Mouse (Mus musculus): Measurements from ENCODE around the gene Opa1. TPM values are rescaled to one million over a fixed set of nuclear protein-coding genes. Genes with fewer than 3 reads are reported as not detected.

Opa1 gene
- polyA plus RNA-seq, 1 experiment from 2014 or later = 49.6 TPM

GRCm38 (mm10) chr16:29635780-29636179 is 56.6 kb downstream of the Opa1 start:
- no peak overlapping the region for H3K9ac ChIP-seq (ENCODE audit: low read length)
- WGBS = 6% methylated on average over 4 of the region's 4 CpGs
- no peak overlapping the region for H3K27ac ChIP-seq (ENCODE audit: low read depth, low read length)
- DNase-seq (ENCODE audit: low spot score, missing footprints) (no peak), ATAC-seq (ENCODE audit: low FRiP score) (peak; percentile 91)
- H3K9me3 ChIP-seq (ENCODE audit: control insufficient read depth, low read length) = no peaks in the 10 kb centered on the region
- peaks cover 16% of the 10 kb centered on the region for H3K4me1 ChIP-seq (ENCODE audit: control insufficient read depth, insufficient read depth, low read length)
- H3K4me3 ChIP-seq (ENCODE audit: low read depth, low read length) = no peak overlapping the region
- no peak overlapping the region for H3K4me2 ChIP-seq
- H3K27me3 ChIP-seq (ENCODE audit: control insufficient read depth, insufficient read depth, low read length) = peaks cover 34% of the 10 kb centered on the region
- H3K36me3 ChIP-seq (ENCODE audit: control insufficient read depth, insufficient read depth, low read length) = peaks cover 4% of the 10 kb centered on the region; the same call in 1 of the 2 replicates

GRCm38 (mm10) chr16:29642376-29642775 is 63.2 kb downstream of the Opa1 start:
- ATAC-seq (ENCODE audit: low FRiP score) (no peak), DNase-seq (ENCODE audit: low spot score, missing footprints) (no peak)
- H3K27me3 ChIP-seq (ENCODE audit: control insufficient read depth, insufficient read depth, low read length) = peaks cover 22% of the 10 kb centered on the region; the same call in 1 of the 2 replicates

GRCm38 (mm10) chr16:29644871-29645270 is 65.7 kb downstream of the Opa1 start:
- peaks cover 16% of the 10 kb centered on the region; the same call in 1 of the 2 replicates for H3K27me3 ChIP-seq (ENCODE audit: control insufficient read depth, insufficient read depth, low read length)
- H3K4me3 ChIP-seq (ENCODE audit: low read depth, low read length) = no peak overlapping the region
- ATAC-seq (ENCODE audit: low FRiP score) (no peak), DNase-seq (ENCODE audit: low spot score, missing footprints) (no peak)
- H3K36me3 ChIP-seq (ENCODE audit: control insufficient read depth, insufficient read depth, low read length) = no peaks in the 10 kb centered on the region
- no peaks in the 10 kb centered on the region for H3K9me3 ChIP-seq (ENCODE audit: control insufficient read depth, low read length)
- no peak overlapping the region for H3K27ac ChIP-seq (ENCODE audit: low read depth, low read length)
- 85% methylated on average over 3 of the region's 3 CpGs for WGBS
- H3K4me1 ChIP-seq (ENCODE audit: control insufficient read depth, insufficient read depth, low read length) = peaks cover 5% of the 10 kb centered on the region; the same call in 1 of the 2 replicates
- no peak overlapping the region for H3K9ac ChIP-seq (ENCODE audit: low read length)
- H3K4me2 ChIP-seq = no peak overlapping the region

More at GRCm38 (mm10) chr16:29642376-29642775, 63.2 kb downstream of the Opa1 start:
- no peak overlapping the region for H3K27ac ChIP-seq (ENCODE audit: low read depth, low read length)
- H3K4me3 ChIP-seq (ENCODE audit: low read depth, low read length) = no peak overlapping the region
- H3K9ac ChIP-seq (ENCODE audit: low read length) = no peak overlapping the region
- H3K4me2 ChIP-seq = no peak overlapping the region
- H3K4me1 ChIP-seq (ENCODE audit: control insufficient read depth, insufficient read depth, low read length) = peaks cover 13% of the 10 kb centered on the region
- H3K9me3 ChIP-seq (ENCODE audit: control insufficient read depth, low read length) = no peaks in the 10 kb centered on the region
- WGBS = 32% methylated on average over 1 of the region's 1 CpGs
- no peaks in the 10 kb centered on the region for H3K36me3 ChIP-seq (ENCODE audit: control insufficient read depth, insufficient read depth, low read length)

GRCm38 (mm10) chr16:29646202-29646601 is 67.1 kb downstream of the Opa1 start:
- H3K4me2 ChIP-seq = no peak overlapping the region
- H3K36me3 ChIP-seq (ENCODE audit: control insufficient read depth, insufficient read depth, low read length) = no peaks in the 10 kb centered on the region
- no peak overlapping the region for H3K9ac ChIP-seq (ENCODE audit: low read length)
- no peak overlapping the region for H3K4me3 ChIP-seq (ENCODE audit: low read depth, low read length)
- H3K27ac ChIP-seq (ENCODE audit: low read depth, low read length) = no peak overlapping the region
- H3K9me3 ChIP-seq (ENCODE audit: control insufficient read depth, low read length) = no peaks in the 10 kb centered on the region
- H3K4me1 ChIP-seq (ENCODE audit: control insufficient read depth, insufficient read depth, low read length) = peaks cover 5% of the 10 kb centered on the region; the same call in 1 of the 2 replicates
- ATAC-seq (ENCODE audit: low FRiP score) = no peak
- DNase-seq (ENCODE audit: low spot score, missing footprints) = no peak
- peaks cover 9% of the 10 kb centered on the region; the same call in 1 of the 2 replicates for H3K27me3 ChIP-seq (ENCODE audit: control insufficient read depth, insufficient read depth, low read length)

- ATAC-seq (ENCODE audit: low FRiP score) = no peak
- no peak for DNase-seq (ENCODE audit: low spot score, missing footprints)
- Histone ChIP-seq H3K4me3 (ENCODE audit: low read depth, low read length) (no peak overlapping the region), H3K27ac (ENCODE audit: low read depth, low read length) (no peak overlapping the region), H3K36me3 (ENCODE audit: control insufficient read depth, insufficient read depth, low read length) (no peaks in the 10 kb centered on the region), H3K27me3 (ENCODE audit: control insufficient read depth, insufficient read depth, low read length) (peaks cover 72% of the 10 kb centered on the region), H3K4me2 (no peak overlapping the region), H3K9ac (ENCODE audit: low read length) (no peak overlapping the region), H3K4me1 (ENCODE audit: control insufficient read depth, insufficient read depth, low read length) (peaks cover 13% of the 10 kb centered on the region; the same call in 1 of the 2 replicates), H3K9me3 (ENCODE audit: control insufficient read depth, low read length) (no peaks in the 10 kb centered on the region)
- 54% methylated on average over 9 of the region's 9 CpGs for WGBS
Measured at GRCm38 (mm10) chr16:29656187-29656825, 77.2 kb downstream of the Opa1 start.

- H3K36me3 ChIP-seq (ENCODE audit: control insufficient read depth, insufficient read depth, low read length) = no peaks in the 10 kb centered on the region
- no peak overlapping the region for H3K9ac ChIP-seq (ENCODE audit: low read length)
- no peak overlapping the region for H3K27ac ChIP-seq (ENCODE audit: low read depth, low read length)
- 49% methylated on average over 10 of the region's 10 CpGs for WGBS
- DNase-seq (ENCODE audit: low spot score, missing footprints) (no peak), ATAC-seq (ENCODE audit: low FRiP score) (no peak)
- H3K4me2 ChIP-seq = no peak overlapping the region
- H3K4me3 ChIP-seq (ENCODE audit: low read depth, low read length) = no peak overlapping the region
- peaks cover 13% of the 10 kb centered on the region; the same call in 1 of the 2 replicates for H3K4me1 ChIP-seq (ENCODE audit: control insufficient read depth, insufficient read depth, low read length)
- peaks cover 78% of the 10 kb centered on the region for H3K27me3 ChIP-seq (ENCODE audit: control insufficient read depth, insufficient read depth, low read length)
- no peaks in the 10 kb centered on the region for H3K9me3 ChIP-seq (ENCODE audit: control insufficient read depth, low read length)
Measured at GRCm38 (mm10) chr16:29656901-29657300, 77.8 kb downstream of the Opa1 start.

- Histone ChIP-seq H3K27me3 (ENCODE audit: control insufficient read depth, insufficient read depth, low read length) (peaks cover 84% of the 10 kb centered on the region), H3K9ac (ENCODE audit: low read length) (no peak overlapping the region), H3K36me3 (ENCODE audit: control insufficient read depth, insufficient read depth, low read length) (no peaks in the 10 kb centered on the region), H3K9me3 (ENCODE audit: control insufficient read depth, low read length) (no peaks in the 10 kb centered on the region), H3K4me1 (ENCODE audit: control insufficient read depth, insufficient read depth, low read length) (peaks cover 13% of the 10 kb centered on the region; the same call in 1 of the 2 replicates), H3K4me3 (ENCODE audit: low read depth, low read length) (no peak overlapping the region), H3K27ac (ENCODE audit: low read depth, low read length) (peak overlapping the region; percentile 41), H3K4me2 (peak overlapping the region; percentile 28)
- peak; percentile 94 for DNase-seq (ENCODE audit: low spot score, missing footprints)
- 3% methylated on average over 18 of the region's 18 CpGs for WGBS
- ATAC-seq (ENCODE audit: low FRiP score) = peak; percentile 91
Measured at GRCm38 (mm10) chr16:29657650-29658548, 78.8 kb downstream of the Opa1 start.

- Histone ChIP-seq H3K27me3 (ENCODE audit: control insufficient read depth, insufficient read depth, low read length) (peaks cover 85% of the 10 kb centered on the region), H3K27ac (ENCODE audit: low read depth, low read length) (no peak overlapping the region), H3K4me3 (ENCODE audit: low read depth, low read length) (no peak overlapping the region), H3K4me1 (ENCODE audit: control insufficient read depth, insufficient read depth, low read length) (peaks cover 13% of the 10 kb centered on the region; the same call in 1 of the 2 replicates), H3K4me2 (no peak overlapping the region), H3K9ac (ENCODE audit: low read length) (no peak overlapping the region), H3K9me3 (ENCODE audit: control insufficient read depth, low read length) (no peaks in the 10 kb centered on the region), H3K36me3 (ENCODE audit: control insufficient read depth, insufficient read depth, low read length) (no peaks in the 10 kb centered on the region)
- 86% methylated on average over 13 of the region's 13 CpGs for WGBS
- ATAC-seq (ENCODE audit: low FRiP score) (no peak), DNase-seq (ENCODE audit: low spot score, missing footprints) (no peak)
Measured at GRCm38 (mm10) chr16:29659101-29659810, 80.1 kb downstream of the Opa1 start.
